Mouse (Mus musculus) adrenal gland, adult 10 weeks (tissue): ENCODE data around the gene 1500009L16Rik. TPM values are rescaled to one million over a fixed set of nuclear protein-coding genes. Genes with fewer than 3 reads are reported as not detected.

ENCODE experiments used
- polyA plus RNA-seq: library from polyadenylated mRNA; stranded (reverse); fragments of 350-450 nt; fragmentation: Illumina TruSeq; extraction: RNeasy Lipid Tissue Mini Kit (QIAGEN cat#74804); gene quantifications from one replicate; pipeline ENCODE4 v1.2.3, GENCODE M21; 2014; ENCODE audit warnings: low read depth, low replicate concordance

Gene 1500009L16Rik
- polyA plus RNA-seq: 32.1 TPM

DNA sequence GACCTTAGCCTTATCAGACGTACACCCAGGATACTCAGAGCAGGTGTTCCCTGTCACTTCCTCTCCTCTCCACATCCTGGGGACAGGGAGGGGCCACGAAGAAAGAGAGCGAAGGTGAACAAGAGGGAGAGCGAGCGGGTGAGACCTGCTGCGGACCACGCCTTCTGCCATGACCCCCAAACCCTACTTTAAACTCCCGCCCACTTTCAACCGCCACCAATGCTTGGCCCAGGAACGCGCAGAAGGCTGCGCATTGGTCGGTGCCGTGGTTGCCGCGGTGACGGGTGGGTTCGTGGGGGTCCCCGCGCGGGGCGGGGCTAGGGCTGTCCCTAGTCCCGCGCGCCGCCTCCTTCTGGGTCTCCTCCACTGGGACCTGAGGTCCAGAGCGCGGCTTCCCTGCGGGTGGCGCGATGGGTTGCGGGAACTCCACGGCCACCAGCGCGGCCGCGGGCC is at the start of gene 1500009L16Rik:
1500009L16Rik (plus strand) TSS at position 287 of the 453 bp plus-strand sequence.

Other genes starting within 250 kb of the 1500009L16Rik start
- gene Aldh1l2, start 188.7 kb upstream of the 1500009L16Rik start, polyA plus RNA-seq: 0.99 TPM
- gene Washc4, start 179.1 kb upstream of the 1500009L16Rik start, polyA plus RNA-seq: 118 TPM
- gene Appl2, start 74.1 kb upstream of the 1500009L16Rik start, polyA plus RNA-seq: 294 TPM